Mouse (Mus musculus) 3T3-L1 (cell line): ENCODE measurements at regions not wholly inside any gene's neighbourhood (a gene's known extent, or its start where the extent isn't known, plus 50 kb on each side); places are given as distances from the start of the nearest gene placed in this dataset.

ENCODE experiments used
- DNase-seq: peaks from one replicate; pipeline ENCODE4 v3.0.0-alpha.2; 2015; ENCODE audit warnings: low read depth, low spot score

- DNase-seq = no peak
Observed at GRCm38 (mm10) chr3:143806940-143807339, 398.1 kb downstream of the Lmo4 start.

- no peak for DNase-seq
Observed at GRCm38 (mm10) chr3:143797850-143798249, 407.2 kb downstream of the Lmo4 start.

- DNase-seq = no peak
Observed at GRCm38 (mm10) chr3:143790905-143791304, 414.1 kb downstream of the Lmo4 start.

- no peak for DNase-seq
Observed at GRCm38 (mm10) chr3:143789932-143790570, 415.0 kb downstream of the Lmo4 start.

- DNase-seq = no peak
Observed at GRCm38 (mm10) chr3:143786889-143787288, 418.1 kb downstream of the Lmo4 start.

- DNase-seq = peak; percentile 87
Observed at GRCm38 (mm10) chr3:143784353-143784791, 420.6 kb downstream of the Lmo4 start.

GRCm38 (mm10) chr3:143778161-143778560, 426.9 kb downstream of the Lmo4 start:
- DNase-seq = peak; percentile 78

- no peak for DNase-seq
Observed at GRCm38 (mm10) chr3:143759337-143759736, 445.7 kb downstream of the Lmo4 start.

GRCm38 (mm10) chr3:143753197-143753596, 451.8 kb downstream of the Lmo4 start:
- no peak for DNase-seq

GRCm38 (mm10) chr3:143752660-143753059, 452.4 kb downstream of the Lmo4 start:
- DNase-seq = no peak

GRCm38 (mm10) chr3:143750128-143750527, 454.9 kb downstream of the Lmo4 start:
- DNase-seq = no peak

- DNase-seq = no peak
Observed at GRCm38 (mm10) chr3:143743649-143744048, 461.4 kb downstream of the Lmo4 start.

- no peak for DNase-seq
Observed at GRCm38 (mm10) chr3:143742786-143743571, 462.0 kb downstream of the Lmo4 start.

- DNase-seq = no peak
Observed at GRCm38 (mm10) chr3:143738676-143739075, 466.3 kb downstream of the Lmo4 start.

- DNase-seq = no peak
Observed at GRCm38 (mm10) chr3:143737844-143738243, 467.2 kb downstream of the Lmo4 start.

GRCm38 (mm10) chr3:143736651-143737398, 468.2 kb downstream of the Lmo4 start:
- no peak for DNase-seq

GRCm38 (mm10) chr3:143734791-143735190, 470.2 kb downstream of the Lmo4 start:
- DNase-seq = no peak

GRCm38 (mm10) chr3:143732966-143733725, 471.9 kb downstream of the Lmo4 start:
- DNase-seq = peak; percentile 53

- no peak for DNase-seq
Observed at GRCm38 (mm10) chr3:143729473-143730076, 475.4 kb downstream of the Lmo4 start.

GRCm38 (mm10) chr3:143722571-143722970, 482.4 kb downstream of the Lmo4 start:
- peak; percentile 61 for DNase-seq

GRCm38 (mm10) chr3:143722082-143722481, 482.9 kb downstream of the Lmo4 start:
- DNase-seq = peak; percentile 61
